Mouse (Mus musculus) limb, embryonic 15.5 days (tissue): ENCODE results near the gene Tfr2. TPM values are rescaled to one million over a fixed set of nuclear protein-coding genes. Genes with fewer than 3 reads are reported as not detected.

Experiments used
- ATAC-seq: fragments of 200-750 bp; cut with Nextera tagmentation; 2 replicates; pipeline ENCODE4 v1.8.0; 2017; ENCODE audit warnings: low read depth, moderate TSS enrichment; ENCODE audit not compliant: insufficient number of reproducible peaks, low FRiP score, low TSS enrichment
- H3K27ac ChIP-seq: fragments of 300-500 bp; sonication (generic); 2 replicates; pipeline ENCODE4 v1.5.1; 2015; ENCODE audit warnings: moderate library complexity, mild to moderate bottlenecking, inconsistent platforms
- H3K27me3 ChIP-seq: fragments of 300-500 bp; sonication (generic); 2 replicates; pipeline ENCODE4 v1.6.1; 2015; ENCODE audit warnings: inconsistent platforms
- H3K36me3 ChIP-seq: fragments of 300-500 bp; sonication (generic); 2 replicates; pipeline ENCODE4 v1.6.1; 2015; ENCODE audit warnings: inconsistent platforms
- H3K4me1 ChIP-seq: fragments of 300-500 bp; sonication (generic); 2 replicates; pipeline ENCODE4 v1.6.1; 2015; ENCODE audit warnings: inconsistent platforms
- H3K4me2 ChIP-seq: fragments of 300-500 bp; sonication (generic); 2 replicates; pipeline ENCODE4 v1.6.1; 2015; ENCODE audit warnings: mild to moderate bottlenecking, inconsistent platforms
- H3K4me3 ChIP-seq: fragments of 300-500 bp; sonication (generic); 2 replicates; pipeline ENCODE4 v1.5.1; 2015; ENCODE audit warnings: mild to moderate bottlenecking, inconsistent platforms
- H3K9ac ChIP-seq: fragments of 300-500 bp; sonication (generic); 2 replicates; pipeline ENCODE4 v1.6.1; 2015; ENCODE audit warnings: inconsistent platforms
- H3K9me3 ChIP-seq: fragments of 300-500 bp; sonication (generic); 2 replicates; pipeline ENCODE4 v1.6.1; 2016; ENCODE audit warnings: inconsistent platforms
- WGBS: fragments of 180-500 bp; shearing (Covaris S2); methylation state at CpG from one replicate; pipeline ENCODE4 v1.1.7; 2015; 5-methylcytosine and 5-hydroxymethylcytosine counted together
- polyA plus RNA-seq: library from polyadenylated mRNA; unstranded; fragments of >200 nt; fragmentation: Nextera tagmentation; extraction: Ambion mirVana; gene quantifications from 2 replicates; pipeline ENCODE4 v1.2.1, GENCODE M21; 2015

Tfr2 gene
- polyA plus RNA-seq, 1 experiment from 2014 or later = 1.4 TPM

- ATAC-seq = no peak
- H3K27ac ChIP-seq = no peak overlapping the region
- WGBS = 73% methylated on average over 5 of the region's 5 CpGs
- no peaks in the 10 kb centered on the region for H3K27me3 ChIP-seq
- H3K4me2 ChIP-seq = no peak overlapping the region
- H3K4me1 ChIP-seq = no peaks in the 10 kb centered on the region
- no peak overlapping the region for H3K9ac ChIP-seq
- H3K9me3 ChIP-seq = no peaks in the 10 kb centered on the region
- H3K36me3 ChIP-seq = no peaks in the 10 kb centered on the region
- no peak overlapping the region for H3K4me3 ChIP-seq
Observed at GRCm38 (mm10) chr5:137541768-137542540, 27.7 kb upstream of the Tfr2 start.

GRCm38 (mm10) chr5:137544926-137545325 is 24.7 kb upstream of the Tfr2 start:
- ATAC-seq = no peak
- H3K4me2 ChIP-seq = no peak overlapping the region
- H3K27me3 ChIP-seq = no peaks in the 10 kb centered on the region
- H3K4me3 ChIP-seq = no peak overlapping the region
- H3K9ac ChIP-seq = no peak overlapping the region
- no peaks in the 10 kb centered on the region for H3K36me3 ChIP-seq
- H3K4me1 ChIP-seq = no peaks in the 10 kb centered on the region
- no peak overlapping the region for H3K27ac ChIP-seq
- no peaks in the 10 kb centered on the region for H3K9me3 ChIP-seq
- 56% methylated on average over 6 of the region's 6 CpGs for WGBS

DNA sequence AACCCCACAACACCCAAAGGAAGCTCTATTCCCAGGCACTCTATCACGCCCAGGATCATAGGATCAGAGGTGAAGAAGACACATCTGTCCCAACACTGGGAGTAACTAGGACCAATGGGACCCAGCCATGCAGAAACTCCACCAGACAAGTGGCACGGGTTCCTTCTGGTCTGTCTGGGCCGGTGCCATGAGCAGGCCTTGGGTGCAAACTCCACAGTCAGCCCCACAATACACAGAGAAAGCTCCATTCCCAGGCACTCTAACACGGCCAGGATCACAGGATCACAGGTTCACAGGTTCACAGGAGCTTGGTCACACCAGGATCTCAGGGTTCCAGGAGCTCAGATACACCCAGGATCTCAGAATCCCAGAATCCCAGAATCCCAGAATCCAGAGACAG is 24.0 kb upstream of the Tfr2 start:
- Histone ChIP-seq H3K27ac (no peak overlapping the region), H3K9me3 (no peaks in the 10 kb centered on the region), H3K4me3 (no peak overlapping the region), H3K9ac (no peak overlapping the region), H3K27me3 (no peaks in the 10 kb centered on the region), H3K4me1 (no peaks in the 10 kb centered on the region), H3K4me2 (no peak overlapping the region), H3K36me3 (no peaks in the 10 kb centered on the region)
- 76% methylated on average over 4 of the region's 4 CpGs for WGBS
- no peak for ATAC-seq

- Histone ChIP-seq H3K36me3 (no peaks in the 10 kb centered on the region), H3K27ac (no peak overlapping the region), H3K27me3 (peaks cover 18% of the 10 kb centered on the region), H3K4me2 (no peak overlapping the region), H3K9ac (no peak overlapping the region), H3K4me3 (no peak overlapping the region), H3K4me1 (peaks cover 7% of the 10 kb centered on the region), H3K9me3 (no peaks in the 10 kb centered on the region)
- WGBS = 85% methylated on average over 2 of the region's 2 CpGs
- no peak for ATAC-seq
Observed at GRCm38 (mm10) chr5:137549840-137550239, 19.8 kb upstream of the Tfr2 start.

- no peak for ATAC-seq
- H3K9ac ChIP-seq = no peak overlapping the region
- peaks cover 20% of the 10 kb centered on the region for H3K27me3 ChIP-seq
- peaks cover 7% of the 10 kb centered on the region for H3K4me1 ChIP-seq
- no peaks in the 10 kb centered on the region for H3K36me3 ChIP-seq
- H3K4me2 ChIP-seq = no peak overlapping the region
- WGBS = 66% methylated on average over 5 of the region's 5 CpGs
- no peaks in the 10 kb centered on the region for H3K9me3 ChIP-seq
- H3K4me3 ChIP-seq = no peak overlapping the region
- no peak overlapping the region for H3K27ac ChIP-seq
Observed at GRCm38 (mm10) chr5:137551119-137551518, 18.5 kb upstream of the Tfr2 start.

DNA sequence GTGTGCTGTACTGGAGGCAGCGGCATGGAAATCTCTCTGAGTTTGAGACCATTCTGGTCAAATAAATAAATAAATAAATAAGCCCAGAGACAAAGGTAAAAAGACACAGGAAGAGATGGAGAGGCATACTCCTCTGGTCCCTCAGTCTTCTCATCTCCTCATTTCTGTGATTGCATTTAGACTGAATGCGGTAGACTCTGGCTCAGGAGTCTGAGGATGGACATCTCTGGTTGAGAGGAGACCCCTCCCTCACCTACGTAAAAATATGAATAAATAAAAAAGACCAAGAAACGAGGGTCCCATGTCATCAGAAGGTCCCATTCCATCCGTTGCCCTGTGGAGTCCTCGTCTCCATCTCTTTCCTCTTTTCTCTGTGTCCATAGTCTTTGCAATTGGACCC is 16.6 kb upstream of the Tfr2 start:
- 24% methylated on average over 6 of the region's 6 CpGs for WGBS
- peaks cover 20% of the 10 kb centered on the region for H3K27me3 ChIP-seq
- no peak overlapping the region for H3K9ac ChIP-seq
- peak overlapping the region; percentile 41 for H3K4me2 ChIP-seq
- no peak overlapping the region for H3K27ac ChIP-seq
- peaks cover 7% of the 10 kb centered on the region for H3K4me1 ChIP-seq
- ATAC-seq = no peak
- no peaks in the 10 kb centered on the region for H3K9me3 ChIP-seq
- H3K36me3 ChIP-seq = no peaks in the 10 kb centered on the region
- H3K4me3 ChIP-seq = peak overlapping the region; percentile 13

DNA sequence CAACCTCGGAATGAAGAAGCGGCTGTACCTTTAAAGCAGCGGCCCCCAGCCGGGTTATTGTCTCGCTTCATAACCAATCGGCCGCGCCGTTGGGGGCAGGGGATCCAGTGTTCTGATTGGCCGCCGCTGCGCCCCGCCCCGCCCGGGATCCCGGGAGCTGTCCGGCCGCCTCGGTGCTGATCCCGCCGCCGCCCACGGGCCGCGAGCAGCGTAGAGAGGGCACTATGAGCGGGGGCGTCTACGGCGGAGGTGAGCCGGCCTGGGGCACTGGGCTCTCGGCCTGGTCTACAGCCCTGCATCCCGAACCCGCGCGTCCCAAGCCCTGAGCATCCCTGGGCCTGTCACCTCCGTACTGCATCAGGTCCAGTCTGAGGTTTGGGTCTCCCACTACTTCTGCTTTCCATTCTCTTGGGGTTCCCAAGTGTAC is 16.2 kb upstream of the Tfr2 start, which contains the start of gene Actl6b:
Actl6b (plus strand) TSS at position 107 of the 427 bp plus-strand sequence.
- no peak within 1 kb of the TSS for H3K27ac ChIP-seq
- H3K9ac ChIP-seq = no peak within 1 kb of the TSS
- peak within 1 kb of the TSS; percentile 13 for H3K4me3 ChIP-seq
- H3K4me2 ChIP-seq = peak within 1 kb of the TSS; percentile 41
- peaks cover 7% of the 10 kb centered on the region for H3K4me1 ChIP-seq
- peak; percentile 55; the same call in 1 of the 2 replicates for ATAC-seq
- H3K36me3 ChIP-seq = no peaks in the 10 kb centered on the region
- H3K27me3 ChIP-seq = peaks cover 20% of the 10 kb centered on the region
- no peaks in the 10 kb centered on the region for H3K9me3 ChIP-seq
- 2% methylated on average over 37 of the region's 37 CpGs for WGBS

DNA sequence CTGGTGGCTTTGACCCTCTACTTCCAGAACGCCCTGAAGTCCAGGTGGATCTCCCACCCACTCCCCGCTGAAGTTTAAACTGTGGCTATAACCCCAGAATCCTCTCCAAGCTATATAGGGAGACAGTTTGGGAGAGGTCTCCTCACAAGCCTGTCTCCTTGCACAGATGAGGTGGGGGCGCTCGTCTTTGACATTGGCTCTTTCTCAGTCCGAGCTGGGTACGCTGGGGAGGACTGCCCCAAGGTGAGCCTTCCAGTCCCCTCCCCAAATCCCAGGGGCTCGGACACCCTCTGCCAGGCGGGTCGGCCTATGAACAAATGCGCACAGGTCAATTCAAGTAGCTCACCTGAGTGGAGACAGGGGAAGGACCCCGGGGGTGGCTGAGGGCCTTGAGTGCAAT is 15.7 kb upstream of the Tfr2 start:
- H3K9me3 ChIP-seq = no peaks in the 10 kb centered on the region
- WGBS = 44% methylated on average over 11 of the region's 11 CpGs
- H3K4me2 ChIP-seq = no peak overlapping the region
- H3K36me3 ChIP-seq = no peaks in the 10 kb centered on the region
- no peak overlapping the region for H3K27ac ChIP-seq
- no peak overlapping the region for H3K9ac ChIP-seq
- peaks cover 20% of the 10 kb centered on the region for H3K27me3 ChIP-seq
- H3K4me1 ChIP-seq = peaks cover 7% of the 10 kb centered on the region
- no peak for ATAC-seq
- no peak overlapping the region for H3K4me3 ChIP-seq

DNA sequence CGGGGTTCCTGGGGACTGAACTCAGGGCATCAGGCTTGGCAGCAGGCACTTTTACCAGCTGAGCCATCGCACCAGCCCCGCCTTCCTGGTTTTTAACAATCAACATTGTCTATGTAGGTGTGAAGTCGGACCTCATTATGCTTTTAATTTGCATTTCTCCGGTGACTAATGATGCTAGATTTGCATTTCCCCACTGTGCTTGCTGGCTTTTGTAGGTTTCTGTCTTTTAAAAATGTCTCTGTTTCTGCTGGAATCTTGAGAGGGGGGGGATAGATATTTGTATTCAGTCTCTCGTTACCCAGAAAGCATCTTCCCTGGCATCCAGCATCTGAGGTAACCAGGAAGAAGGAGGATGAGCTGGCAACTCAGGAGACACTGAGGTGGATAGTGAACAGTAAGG is 8.1 kb upstream of the Tfr2 start:
- no peaks in the 10 kb centered on the region for H3K4me1 ChIP-seq
- WGBS = 61% methylated on average over 6 of the region's 6 CpGs
- H3K4me2 ChIP-seq = no peak overlapping the region
- no peak overlapping the region for H3K9ac ChIP-seq
- no peaks in the 10 kb centered on the region for H3K9me3 ChIP-seq
- ATAC-seq = no peak
- no peak overlapping the region for H3K27ac ChIP-seq
- H3K36me3 ChIP-seq = no peaks in the 10 kb centered on the region
- no peak overlapping the region for H3K4me3 ChIP-seq
- H3K27me3 ChIP-seq = no peaks in the 10 kb centered on the region

DNA sequence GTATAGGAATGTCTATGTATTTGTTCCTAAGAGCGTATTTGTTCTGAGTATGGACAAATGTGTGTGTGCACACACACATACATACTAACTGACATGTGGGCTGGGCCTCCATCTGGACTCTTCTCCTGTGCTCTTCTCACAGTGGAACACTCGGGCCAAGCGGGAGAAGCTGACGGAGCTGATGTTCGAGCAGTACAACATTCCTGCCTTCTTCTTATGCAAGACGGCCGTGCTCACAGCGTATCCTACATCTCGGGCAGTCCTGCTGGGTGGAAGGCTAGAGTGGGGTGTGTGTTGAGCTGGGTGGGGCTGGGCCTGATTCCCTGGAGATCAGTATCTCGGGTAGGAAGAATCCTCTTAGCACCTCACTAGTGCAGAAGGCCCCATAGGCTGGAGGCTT is 6.7 kb upstream of the Tfr2 start:
- Histone ChIP-seq H3K27me3 (no peaks in the 10 kb centered on the region), H3K4me2 (no peak overlapping the region), H3K27ac (no peak overlapping the region), H3K9ac (no peak overlapping the region), H3K36me3 (no peaks in the 10 kb centered on the region), H3K9me3 (no peaks in the 10 kb centered on the region), H3K4me3 (no peak overlapping the region), H3K4me1 (no peaks in the 10 kb centered on the region)
- WGBS = 63% methylated on average over 10 of the region's 10 CpGs
- no peak for ATAC-seq

DNA sequence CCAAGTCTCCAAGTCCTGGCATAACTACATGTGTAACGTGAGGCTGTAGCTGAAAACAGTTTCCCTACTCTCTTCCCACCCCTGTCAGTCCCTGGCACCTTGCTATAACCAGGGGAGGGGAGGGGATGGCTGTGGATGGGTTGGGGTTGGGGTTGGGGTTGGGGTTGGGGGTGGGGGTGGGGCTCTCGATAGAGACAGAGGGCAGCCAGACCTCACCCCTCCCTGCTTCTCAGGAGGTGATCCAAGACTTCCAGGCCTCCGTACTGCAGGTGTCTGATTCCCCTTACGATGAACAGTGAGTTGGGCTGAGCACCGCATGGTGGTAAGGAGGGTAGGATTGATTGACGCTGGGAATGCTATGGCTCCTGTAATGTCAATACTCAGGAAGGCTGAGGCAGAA is 3.9 kb upstream of the Tfr2 start:
- Histone ChIP-seq H3K36me3 (no peaks in the 10 kb centered on the region), H3K27me3 (no peaks in the 10 kb centered on the region), H3K9ac (no peak overlapping the region), H3K27ac (no peak overlapping the region), H3K9me3 (no peaks in the 10 kb centered on the region), H3K4me2 (no peak overlapping the region), H3K4me1 (peaks cover 4% of the 10 kb centered on the region; the same call in 1 of the 2 replicates), H3K4me3 (no peak overlapping the region)
- WGBS = 62% methylated on average over 6 of the region's 6 CpGs
- ATAC-seq = no peak

DNA sequence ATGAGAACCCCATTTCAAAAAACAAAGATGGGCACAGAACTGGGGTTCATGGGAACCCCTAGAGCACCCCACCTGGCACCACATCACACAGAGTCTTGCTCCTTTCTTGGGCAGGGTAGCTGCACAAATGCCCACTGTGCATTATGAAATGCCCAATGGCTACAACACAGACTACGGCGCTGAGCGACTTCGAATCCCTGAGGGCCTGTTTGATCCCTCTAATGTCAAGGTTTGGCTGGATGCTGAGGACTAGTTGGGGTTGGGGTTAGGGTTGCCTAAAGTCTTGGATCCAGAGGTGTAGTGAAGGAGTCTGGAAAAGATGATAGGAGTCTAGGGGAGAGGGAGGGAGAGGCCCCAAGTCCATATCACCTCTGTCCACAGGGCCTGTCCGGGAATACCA is 3.2 kb upstream of the Tfr2 start:
- Histone ChIP-seq H3K4me2 (no peak overlapping the region), H3K9ac (no peak overlapping the region), H3K4me3 (no peak overlapping the region), H3K36me3 (no peaks in the 10 kb centered on the region), H3K9me3 (no peaks in the 10 kb centered on the region), H3K27ac (no peak overlapping the region), H3K4me1 (peaks cover 4% of the 10 kb centered on the region; the same call in 1 of the 2 replicates), H3K27me3 (no peaks in the 10 kb centered on the region)
- WGBS = 90% methylated on average over 5 of the region's 5 CpGs
- ATAC-seq = no peak
